Mouse (Mus musculus): ENCODE data around the gene Ldlrad3.

Gene Ldlrad3

GRCm38 (mm10) chr2:102142654-102143271, 43.4 kb downstream of the Ldlrad3 start:
- no peak for DNase-seq

DNA sequence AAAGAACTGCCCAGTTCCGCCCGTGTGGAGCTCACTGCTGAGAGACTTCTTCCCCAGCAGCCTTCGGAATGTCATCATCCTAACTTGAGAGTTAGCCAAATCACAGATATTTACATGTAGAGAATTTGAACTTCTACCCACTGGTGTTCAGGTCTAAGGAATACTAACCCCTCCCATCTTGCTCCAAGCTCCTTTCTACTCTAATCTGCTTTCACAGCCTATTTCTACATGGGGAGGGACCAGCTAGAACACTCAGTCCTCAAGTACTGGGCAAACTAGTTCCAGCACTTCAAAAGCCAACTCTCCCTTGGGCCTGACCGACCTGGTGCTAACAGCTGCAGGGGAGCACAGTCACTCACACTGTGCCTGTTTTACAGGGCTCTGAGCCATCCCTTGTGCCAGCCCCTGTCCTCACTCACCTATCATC, 44.0 kb downstream of the Ldlrad3 start:
- no peak for DNase-seq

DNA sequence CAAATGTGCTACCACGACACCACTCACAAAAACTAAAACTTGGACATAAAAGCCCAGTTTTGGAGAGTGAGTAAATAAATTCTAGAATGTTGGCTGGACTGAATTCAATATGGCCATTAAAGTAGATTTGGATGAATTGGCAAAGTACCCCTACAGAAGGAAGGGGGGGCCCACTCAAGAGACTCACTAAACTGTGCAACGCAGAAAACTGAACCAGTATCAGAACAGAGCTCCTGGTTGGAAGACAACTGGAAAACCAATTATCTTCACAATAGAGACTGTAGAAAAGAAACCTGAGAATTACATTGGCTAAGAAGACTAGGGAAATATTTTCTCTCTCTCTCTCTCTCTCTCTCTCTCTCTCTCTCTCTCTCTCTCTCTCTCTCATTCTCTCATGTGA, 45.0 kb downstream of the Ldlrad3 start:
- no peak for DNase-seq

DNA sequence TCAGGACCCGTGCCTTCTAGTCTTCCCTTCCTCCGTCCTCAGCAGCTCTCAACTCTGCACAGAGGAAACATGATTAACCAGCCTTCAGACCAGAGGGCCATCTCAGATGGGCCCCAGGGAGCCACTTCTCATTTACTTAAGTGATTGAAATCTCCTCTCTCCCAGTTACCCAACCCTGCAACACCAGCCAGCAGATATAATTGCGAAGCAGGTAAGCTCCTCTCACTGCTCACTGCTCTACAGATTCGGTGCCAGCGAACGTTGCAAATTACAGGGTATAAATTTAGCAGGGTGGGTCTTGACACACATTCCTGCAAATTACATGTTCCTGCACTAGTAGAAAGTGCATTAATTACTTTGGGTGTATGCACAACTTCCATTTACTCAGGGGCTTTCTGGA, 48.3 kb downstream of the Ldlrad3 start:
- DNase-seq = no peak

- DNase-seq = no peak
Measured at GRCm38 (mm10) chr2:102136184-102136583, 50.0 kb downstream of the Ldlrad3 start.

DNA sequence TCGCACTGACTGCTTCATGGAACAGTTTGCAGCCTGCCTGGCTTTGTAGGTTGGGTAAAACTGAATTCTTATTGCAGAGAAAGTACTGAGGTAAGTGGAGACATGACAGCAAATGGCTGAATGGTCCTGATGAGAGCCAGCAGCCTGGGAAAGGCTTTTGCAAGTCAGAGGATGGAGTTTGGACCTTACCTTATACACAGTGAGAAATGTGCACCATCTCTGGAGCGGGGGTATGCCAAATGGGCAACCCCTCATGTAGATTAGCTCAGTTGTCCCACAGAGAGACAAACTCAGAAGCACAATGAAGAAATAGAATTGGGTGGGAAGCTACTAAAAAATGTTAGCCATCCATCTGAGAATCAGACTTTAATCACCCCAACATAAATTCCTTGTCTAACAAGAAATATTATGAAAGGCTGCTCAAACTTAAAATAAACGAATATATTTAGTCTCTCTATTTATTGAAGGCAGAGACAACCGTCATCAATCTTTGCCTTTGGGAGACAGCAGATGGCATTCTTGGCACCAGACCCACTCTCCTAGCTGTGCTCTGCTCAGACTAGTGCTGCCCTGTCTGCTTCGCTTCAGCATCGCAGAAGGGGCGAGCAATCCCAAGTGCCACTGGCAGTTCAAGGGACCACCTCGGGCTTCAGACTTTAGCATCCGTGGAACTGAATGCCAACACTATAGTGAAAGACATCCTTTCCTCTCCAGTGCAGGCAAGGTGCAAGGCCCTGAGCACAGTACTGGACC, 51.5 kb downstream of the Ldlrad3 start:
- DNase-seq = peak; percentile 92

GRCm38 (mm10) chr2:102132945-102133558, 53.1 kb downstream of the Ldlrad3 start:
- DNase-seq = no peak

GRCm38 (mm10) chr2:102130198-102130845, 55.9 kb downstream of the Ldlrad3 start:
- DNase-seq = peak; percentile 81

DNA sequence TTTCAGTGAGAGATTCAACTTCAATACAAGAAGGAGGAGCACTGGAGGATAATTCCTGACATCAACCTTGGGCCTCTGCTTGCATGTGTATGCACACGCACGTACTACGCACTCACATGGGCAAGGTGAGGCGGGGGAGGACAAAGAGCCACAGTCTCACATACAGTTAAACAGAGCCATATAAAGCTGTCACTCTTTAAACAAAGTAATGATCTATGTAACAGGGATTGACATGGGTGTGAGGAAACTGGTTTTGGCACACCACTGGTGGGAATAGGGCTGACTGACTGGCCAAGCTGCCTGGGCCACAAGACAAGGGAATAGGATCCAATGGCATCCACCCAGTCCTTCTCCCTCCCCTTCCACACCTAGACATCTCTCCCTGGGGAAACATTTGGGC, 57.0 kb downstream of the Ldlrad3 start:
- DNase-seq = no peak

DNA sequence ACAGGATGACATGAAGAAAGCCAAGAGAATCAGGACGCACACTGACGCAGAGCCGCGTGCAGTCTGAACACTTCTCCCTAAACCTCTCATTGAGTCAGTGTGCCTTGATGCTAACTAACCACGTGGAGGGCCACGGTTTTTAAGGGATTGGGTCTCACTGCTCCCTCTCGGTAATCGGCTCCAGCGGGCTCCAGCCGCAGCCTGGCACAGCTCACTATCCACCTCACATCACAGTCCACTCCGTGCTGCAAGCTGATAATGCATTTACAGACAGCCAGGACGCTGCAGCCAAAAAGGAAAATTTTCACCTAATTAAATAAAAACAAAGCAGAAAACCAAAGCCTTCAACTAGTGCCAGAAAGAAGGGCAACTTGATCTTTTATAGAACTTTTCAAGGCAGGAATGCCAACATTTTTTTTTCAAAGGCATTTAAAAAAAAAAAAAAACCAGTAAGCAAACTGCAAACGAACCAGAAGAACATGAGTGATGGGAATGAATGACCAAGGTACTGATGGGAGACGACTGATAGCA, 57.6 kb downstream of the Ldlrad3 start:
- no peak for DNase-seq

GRCm38 (mm10) chr2:102127791-102128387, 58.3 kb downstream of the Ldlrad3 start:
- no peak for DNase-seq

GRCm38 (mm10) chr2:102127221-102127620, 59.0 kb downstream of the Ldlrad3 start:
- no peak for DNase-seq

DNA sequence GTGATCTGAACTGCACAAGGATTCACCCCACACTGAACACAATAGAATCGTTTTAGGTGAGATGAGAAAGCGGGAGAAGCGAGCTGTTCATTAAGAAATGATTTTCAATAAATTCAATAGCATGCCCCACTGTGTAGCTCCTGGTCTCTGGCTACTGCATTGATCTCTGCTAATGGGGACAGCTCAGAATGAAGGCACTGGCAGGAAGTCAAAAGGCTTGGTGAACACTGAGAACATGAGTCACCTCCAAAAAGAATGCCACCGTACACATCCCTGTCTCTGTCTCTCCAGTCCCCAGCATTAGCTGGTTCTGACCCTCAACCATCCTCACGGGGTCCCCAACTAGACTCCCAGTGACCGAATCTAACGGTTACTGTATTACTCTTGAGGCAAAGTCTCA, 60.1 kb downstream of the Ldlrad3 start:
- DNase-seq = no peak

GRCm38 (mm10) chr2:102125042-102125441, 61.1 kb downstream of the Ldlrad3 start:
- no peak for DNase-seq

DNA sequence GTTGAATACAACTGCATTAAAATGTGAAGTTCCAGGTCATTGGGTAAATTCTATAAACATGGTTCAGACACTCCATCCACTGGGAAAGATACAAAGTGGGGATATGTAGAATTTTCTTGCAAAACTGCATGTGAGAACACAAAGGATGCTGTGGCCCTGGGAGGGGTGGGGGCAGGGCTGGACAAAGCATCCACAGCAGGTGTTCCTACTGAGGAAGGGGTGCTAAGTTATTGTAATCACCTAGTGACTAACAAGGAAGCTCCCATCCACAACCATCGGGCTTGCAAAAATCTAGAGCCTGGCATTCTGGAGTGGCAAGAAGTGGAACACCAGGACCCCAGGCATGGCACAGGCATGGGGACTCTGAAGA, 64.1 kb downstream of the Ldlrad3 start:
- DNase-seq = no peak

GRCm38 (mm10) chr2:102121440-102122145, 64.6 kb downstream of the Ldlrad3 start:
- DNase-seq = no peak

DNA sequence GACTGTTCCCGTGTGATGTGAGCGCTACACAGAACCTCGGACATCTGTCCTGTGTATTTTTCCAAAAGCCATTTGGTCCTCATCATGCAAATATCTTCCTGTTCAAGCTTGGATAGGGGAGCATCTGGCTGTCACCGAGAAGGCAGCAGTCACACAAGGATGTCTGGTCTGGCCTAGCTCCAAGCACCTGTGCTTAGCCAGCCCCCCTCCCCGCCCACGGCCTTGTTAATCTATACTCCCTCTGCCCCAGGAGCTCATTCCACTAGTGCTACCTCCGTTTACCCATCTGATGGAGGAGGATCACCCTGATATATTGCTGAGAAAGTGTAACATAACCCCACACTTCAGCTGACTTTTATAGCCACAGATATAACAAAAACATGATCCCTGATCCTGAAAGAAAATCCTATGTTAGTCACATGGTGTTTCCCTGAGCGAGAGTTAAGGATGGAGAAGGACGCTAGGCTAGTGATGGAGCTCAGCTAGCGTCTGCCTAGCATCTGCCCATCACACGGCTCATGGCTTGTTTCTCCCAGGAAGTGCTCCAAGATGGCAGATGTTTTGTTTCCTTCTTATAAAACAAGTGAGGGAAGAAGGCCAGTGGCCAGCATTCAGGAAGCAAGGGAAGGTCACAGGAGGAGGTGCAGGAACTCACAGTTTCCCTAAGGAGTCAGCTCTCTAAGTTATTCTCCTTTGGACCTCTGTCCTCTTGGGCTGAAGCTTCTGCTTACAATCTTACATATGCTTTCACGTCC, 66.3 kb downstream of the Ldlrad3 start:
- DNase-seq = no peak

DNA sequence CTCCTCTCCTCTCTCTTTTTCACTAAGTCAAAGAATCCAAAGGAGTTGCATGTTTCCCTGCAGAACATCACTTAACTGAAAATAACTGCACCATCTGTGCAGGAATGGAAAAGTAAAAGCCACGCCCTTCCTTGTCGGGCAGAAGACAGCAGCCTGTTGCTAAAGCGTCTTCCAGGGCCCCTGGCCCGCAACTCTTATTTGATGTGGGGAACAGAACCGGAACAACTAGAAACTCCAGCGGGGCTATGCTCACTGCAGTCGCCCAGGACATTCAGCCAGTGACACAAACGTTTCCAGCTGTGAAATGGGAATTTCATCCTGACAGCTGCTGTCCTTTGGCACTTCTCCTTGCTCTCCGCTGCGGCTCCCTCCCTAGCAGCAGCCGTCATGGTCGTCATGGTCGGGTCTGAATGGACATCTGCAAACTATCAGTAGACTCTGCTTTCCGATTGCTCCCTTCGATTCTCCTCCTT, 67.2 kb downstream of the Ldlrad3 start:
- DNase-seq = no peak

DNA sequence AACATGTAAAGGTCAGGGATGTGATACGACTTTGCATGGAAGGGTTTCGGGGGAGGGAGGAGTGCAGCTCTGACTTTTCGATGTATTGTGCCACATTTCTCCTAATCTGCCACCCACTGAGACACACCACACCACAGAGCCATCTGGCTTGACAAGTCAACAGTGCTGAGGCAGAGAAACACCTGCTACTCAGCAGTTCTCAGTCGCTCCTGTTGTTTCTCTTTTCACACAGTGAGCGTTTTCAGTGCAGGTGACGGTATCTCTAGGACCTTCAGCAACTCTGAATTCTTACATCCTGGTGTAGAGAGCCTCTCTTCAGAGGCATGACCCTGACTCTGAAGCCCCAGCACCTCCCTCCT, 68.8 kb downstream of the Ldlrad3 start:
- DNase-seq = peak; percentile 49

DNA sequence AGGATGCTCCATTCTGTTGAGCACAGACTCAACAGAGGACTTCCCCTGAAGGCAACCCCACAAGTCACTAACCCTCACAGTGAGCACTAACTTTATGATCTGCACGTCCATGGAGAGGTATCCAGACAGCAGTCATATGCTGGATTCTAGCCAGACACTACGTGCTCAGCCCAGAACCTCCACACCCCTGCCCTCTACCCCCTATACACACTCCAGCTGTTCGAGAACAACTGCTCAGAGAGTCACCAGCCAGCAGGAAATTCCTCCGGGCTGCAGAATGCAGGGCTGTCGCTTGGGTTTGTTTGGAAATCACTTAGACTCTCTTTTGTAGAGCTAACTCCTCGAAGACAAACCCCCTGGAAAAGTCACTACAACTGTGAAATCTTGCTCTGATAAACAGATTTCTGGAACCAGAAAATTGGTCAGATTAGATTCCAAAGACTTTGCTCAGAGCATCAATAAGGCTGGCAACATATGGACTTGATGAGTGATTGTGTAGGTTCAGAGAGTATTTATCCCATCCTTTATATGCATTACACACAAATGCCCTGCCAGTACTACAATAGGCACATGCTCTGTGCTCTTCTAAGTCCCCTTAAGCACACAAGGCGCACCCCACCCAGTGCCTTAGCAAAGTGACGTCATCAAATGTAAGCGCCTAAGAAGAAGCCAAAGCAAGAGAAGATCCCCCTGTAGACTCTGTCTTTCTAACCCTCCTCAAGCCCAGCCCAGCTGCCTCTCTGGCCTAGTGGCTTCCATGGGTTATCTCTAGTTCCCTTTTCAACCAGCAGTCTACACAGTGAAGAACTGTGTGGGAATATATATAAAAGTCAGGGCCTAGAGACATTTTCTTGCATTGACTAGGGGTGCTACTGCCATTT, 69.4 kb downstream of the Ldlrad3 start:
- DNase-seq = no peak

DNA sequence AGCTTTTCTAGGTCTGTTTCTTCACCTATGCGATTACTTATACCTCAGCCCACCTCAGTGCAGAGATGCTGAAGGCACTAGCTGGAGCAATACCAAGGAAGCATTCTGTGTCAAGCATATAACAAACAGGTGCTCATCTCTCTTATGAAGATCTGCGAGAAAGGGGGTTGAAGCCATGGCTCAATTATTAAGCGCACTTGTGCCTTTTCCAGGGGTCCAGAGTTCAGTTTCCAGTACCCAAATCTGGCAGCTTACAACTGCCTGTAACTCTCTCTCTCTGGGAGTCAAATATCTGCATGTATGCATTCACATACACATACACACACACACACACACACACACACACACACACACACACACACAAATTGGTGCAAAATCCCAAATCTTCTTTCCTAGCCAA, 72.4 kb downstream of the Ldlrad3 start:
- no peak for DNase-seq

All from layer of hippocampus, adult 9-11 months (tissue).